Mouse (Mus musculus) cerebellum, postnatal 10 days (tissue): ENCODE data around the gene Gm17026.
A peak's percentile ranks its signal among the peaks of the same experiment; 100 is the strongest.
"Not testable (repeated sequence)": the region's sequence is repeated elsewhere in the genome, so short reads cannot be mapped to it uniquely, and the experiment has no call there.

Experiments used
- DNase-seq, 2 experiments: peaks; one replicate each; pipeline ENCODE4 v3.0.0; 2021; ENCODE audit warnings: mixed read lengths in 2 of 2

Gene Gm17026

GRCm38 (mm10) chr14:42259948-42260347, at the start of gene Gm17026:
Gene Gm17026, minus strand, starts transcription at chr14:42260048.
- not testable (repeated sequence) for DNase-seq

GRCm38 (mm10) chr14:42297258-42297657, 37.4 kb upstream of the Gm17026 start, which contains the start of gene Gm9611:
Gene Gm9611, minus strand, starts transcription at chr14:42297358.
- DNase-seq: not testable (repeated sequence)

- DNase-seq: peak; percentile 1
Measured at GRCm38 (mm10) chr14:42216766-42217537, 42.9 kb downstream of the Gm17026 start.
